Mouse (Mus musculus) myocyte (in vitro differentiated cells): ENCODE data around the gene Cd9. TPM values are rescaled to one million over a fixed set of nuclear protein-coding genes. Genes with fewer than 3 reads are reported as not detected.

ENCODE experiments used
- H3K27me3 ChIP-seq: one replicate; pipeline ENCODE4 v1.6.1; 2011; ENCODE audit not compliant: control insufficient read depth, insufficient read depth, insufficient read length
- H3K36me3 ChIP-seq: one replicate; pipeline ENCODE4 v1.6.1; 2011; ENCODE audit not compliant: control insufficient read depth, insufficient read depth
- H3K4me2 ChIP-seq: one replicate; pipeline ENCODE4 v1.6.1; 2011; ENCODE audit warnings: low read depth, control low read depth
- H3K4me3 ChIP-seq: one replicate; pipeline ENCODE4 v1.5.1; 2011; ENCODE audit warnings: mild to moderate bottlenecking, control low read depth, moderate library complexity
- H3K79me2 ChIP-seq: one replicate; pipeline ENCODE4 v1.6.1; 2011; ENCODE audit not compliant: control insufficient read depth, insufficient read depth
- H3ac ChIP-seq: one replicate; pipeline ENCODE4 v1.6.1; 2011; ENCODE audit not compliant: control insufficient read depth, insufficient read length
- CEBPB ChIP-seq: IDR thresholded peaks from 2 replicates; pipeline ENCODE4 v1.6.1; 2011; ENCODE audit warnings: mild to moderate bottlenecking, moderate library complexity; ENCODE audit not compliant: poor library complexity, insufficient read depth, severe bottlenecking
- E2F4 ChIP-seq: IDR thresholded peaks from one replicate; pipeline ENCODE4 v1.6.1; 2011; ENCODE audit warnings: mild to moderate bottlenecking, control low read depth, moderate library complexity; ENCODE audit not compliant: insufficient read depth
- MAX ChIP-seq: IDR thresholded peaks from one replicate; pipeline ENCODE4 v1.6.1; 2011; ENCODE audit warnings: low read depth, mild to moderate bottlenecking, control low read depth
- MYOD1 ChIP-seq, 3 experiments: IDR thresholded peaks; one replicate each; pipeline ENCODE4 v1.6.1; 2011; ENCODE audit warnings: control low read depth in 2 of 3, low read depth in 2 of 3, mild to moderate bottlenecking in 2 of 3, moderate library complexity in 1 of 3; ENCODE audit not compliant: insufficient read length in 2 of 3, control insufficient read depth in 1 of 3
- MYOG ChIP-seq, 3 experiments: IDR thresholded peaks; one replicate each; pipeline ENCODE4 v1.6.1; 2011; ENCODE audit warnings: control low read depth in 2 of 3, low read depth in 2 of 3, mild to moderate bottlenecking in 2 of 3; ENCODE audit not compliant: insufficient read length in 2 of 3, control insufficient read depth in 1 of 3, insufficient read depth in 1 of 3
- POLR2A ChIP-seq: IDR thresholded peaks from one replicate; pipeline ENCODE4 v1.6.1; 2011; ENCODE audit warnings: low read depth, mild to moderate bottlenecking, control low read depth, moderate library complexity; ENCODE audit not compliant: insufficient read length
- POLR2AphosphoS2 ChIP-seq: IDR thresholded peaks from one replicate; pipeline ENCODE4 v1.6.1; 2011; ENCODE audit warnings: low read depth, control low read depth; ENCODE audit not compliant: insufficient read length
- REST ChIP-seq: IDR thresholded peaks from one replicate; pipeline ENCODE4 v1.6.1; 2011; ENCODE audit warnings: mild to moderate bottlenecking, control low read depth, moderate library complexity; ENCODE audit not compliant: insufficient read depth, insufficient read length
- SRF ChIP-seq: IDR thresholded peaks from one replicate; pipeline ENCODE4 v1.6.1; 2011; ENCODE audit warnings: low read depth; ENCODE audit not compliant: control insufficient read depth, insufficient read length
- TCF12 ChIP-seq: IDR thresholded peaks from one replicate; pipeline ENCODE4 v1.6.1; 2011; ENCODE audit warnings: mild to moderate bottlenecking, control low read depth; ENCODE audit not compliant: poor library complexity, insufficient read depth, severe bottlenecking
- TCF3 ChIP-seq: IDR thresholded peaks from one replicate; pipeline ENCODE4 v1.6.1; 2011; ENCODE audit warnings: low read depth, control low read depth; ENCODE audit not compliant: insufficient read length
- USF1 ChIP-seq: IDR thresholded peaks from one replicate; pipeline ENCODE4 v1.6.1; 2011; ENCODE audit warnings: low read depth, mild to moderate bottlenecking, control low read depth, moderate library complexity
- polyA plus RNA-seq: library from polyadenylated mRNA; unstranded; fragments of >200 nt; fragmentation: generic; extraction: Trizol; gene quantifications from one replicate; pipeline ENCODE4 v1.2.1, GENCODE M21; 2012; ENCODE audit warnings: missing spikeins

The Cd9 gene
- polyA plus RNA-seq, 1 experiment = 216 TPM

DNA sequence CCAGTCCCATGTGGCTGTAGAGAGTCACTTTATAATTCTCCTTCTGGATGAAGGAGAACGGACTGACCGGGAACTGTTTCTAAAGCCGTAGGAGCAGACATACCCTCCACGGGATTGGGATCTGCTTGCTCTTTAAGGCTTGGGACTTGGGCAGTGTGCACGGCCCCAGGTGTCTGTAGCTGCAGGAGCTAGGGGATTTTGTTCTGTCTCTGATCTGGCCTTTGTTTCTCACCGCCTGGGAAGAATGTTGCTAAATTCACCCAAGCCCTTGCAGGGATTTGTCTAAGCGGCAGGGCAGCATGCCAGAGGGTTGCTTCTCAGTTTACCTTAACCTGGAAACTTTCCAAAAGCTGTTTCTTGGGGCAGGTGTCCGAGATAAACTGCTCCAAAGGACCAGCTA lies 32.8 kb downstream of the Cd9 start:
- no peak overlapping the region for H3ac ChIP-seq
- no peak overlapping the region for H3K4me2 ChIP-seq
- peaks cover 30% of the 10 kb centered on the region for H3K36me3 ChIP-seq
- no peaks in the 10 kb centered on the region for H3K27me3 ChIP-seq
- no peaks in the 10 kb centered on the region for H3K79me2 ChIP-seq
- TF ChIP-seq TCF12 (no peak), MYOG (IDR thresholded peaks at IDR 0.05; ENCODE audit: control insufficient read depth in 1 of 3, insufficient read depth in 1 of 3, insufficient read length in 2 of 3, low read depth in 2 of 3) (no peak), MAX (no peak), REST (no peak), CEBPB (no peak), E2F4 (no peak), POLR2A (no peak), MYOD1 (IDR thresholded peaks at IDR 0.05; ENCODE audit: control insufficient read depth in 1 of 3, insufficient read length in 2 of 3, low read depth in 2 of 3) (no peak), TCF3 (no peak), USF1 (no peak), SRF (no peak), POLR2AphosphoS2 (no peak)
- no peak overlapping the region for H3K4me3 ChIP-seq

DNA sequence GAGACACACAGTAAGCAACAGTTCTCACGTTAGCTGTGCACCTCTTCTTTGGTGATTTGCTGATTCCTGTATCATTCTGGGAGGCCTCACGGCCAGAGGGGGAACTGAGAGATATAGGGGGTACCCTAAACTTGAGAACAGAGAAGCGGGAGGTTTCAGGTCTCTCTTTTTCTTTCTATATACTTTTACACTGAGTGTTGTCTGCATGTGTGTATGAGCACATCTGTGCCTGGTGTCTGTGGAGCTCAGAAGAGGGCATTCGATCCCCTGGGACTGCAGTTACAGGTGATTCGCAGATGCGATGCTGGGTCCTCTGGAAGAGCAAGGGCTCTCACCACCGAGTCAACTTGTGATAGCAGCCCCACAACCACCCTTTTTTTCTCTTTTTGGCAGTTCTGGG lies 33.3 kb downstream of the Cd9 start:
- Histone ChIP-seq H3K27me3 (no peaks in the 10 kb centered on the region), H3ac (no peak overlapping the region), H3K4me2 (no peak overlapping the region), H3K36me3 (peaks cover 28% of the 10 kb centered on the region), H3K79me2 (no peaks in the 10 kb centered on the region), H3K4me3 (no peak overlapping the region)
- TF ChIP-seq REST (no peak), MYOD1 (IDR thresholded peaks at IDR 0.05; ENCODE audit: control insufficient read depth in 1 of 3, insufficient read length in 2 of 3, low read depth in 2 of 3) (no peak), TCF3 (no peak), SRF (no peak), E2F4 (no peak), POLR2A (no peak), TCF12 (no peak), POLR2AphosphoS2 (no peak), MAX (no peak), CEBPB (no peak), MYOG (IDR thresholded peaks at IDR 0.05; ENCODE audit: control insufficient read depth in 1 of 3, insufficient read depth in 1 of 3, insufficient read length in 2 of 3, low read depth in 2 of 3) (no peak), USF1 (no peak)

GRCm38 (mm10) chr6:125460589-125460988 lies 34.0 kb downstream of the Cd9 start:
- Histone ChIP-seq H3K27me3 (no peaks in the 10 kb centered on the region), H3ac (no peak overlapping the region), H3K36me3 (peaks cover 25% of the 10 kb centered on the region), H3K4me3 (no peak overlapping the region), H3K4me2 (no peak overlapping the region), H3K79me2 (no peaks in the 10 kb centered on the region)
- no peak for TF ChIP-seq CEBPB

DNA sequence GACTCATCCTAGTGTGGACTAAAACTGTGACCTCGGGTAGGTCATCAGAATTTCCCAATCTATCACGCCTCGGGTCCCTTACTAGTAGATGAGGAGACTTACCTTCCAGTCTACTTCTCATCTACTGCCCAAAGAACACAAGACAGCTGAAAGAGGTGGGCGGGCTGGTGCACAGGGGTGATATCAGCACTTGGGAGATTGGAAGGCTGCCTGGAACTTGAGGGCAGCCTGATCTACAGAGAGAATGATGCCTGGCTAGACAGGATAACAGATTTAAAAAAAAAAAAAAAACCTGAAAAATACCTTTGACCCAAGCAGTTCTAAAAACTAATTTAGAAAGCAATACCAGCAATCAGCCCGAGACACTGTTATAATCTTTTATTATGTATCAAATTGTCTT lies 34.7 kb downstream of the Cd9 start:
- H3K36me3 ChIP-seq = peaks cover 25% of the 10 kb centered on the region

DNA sequence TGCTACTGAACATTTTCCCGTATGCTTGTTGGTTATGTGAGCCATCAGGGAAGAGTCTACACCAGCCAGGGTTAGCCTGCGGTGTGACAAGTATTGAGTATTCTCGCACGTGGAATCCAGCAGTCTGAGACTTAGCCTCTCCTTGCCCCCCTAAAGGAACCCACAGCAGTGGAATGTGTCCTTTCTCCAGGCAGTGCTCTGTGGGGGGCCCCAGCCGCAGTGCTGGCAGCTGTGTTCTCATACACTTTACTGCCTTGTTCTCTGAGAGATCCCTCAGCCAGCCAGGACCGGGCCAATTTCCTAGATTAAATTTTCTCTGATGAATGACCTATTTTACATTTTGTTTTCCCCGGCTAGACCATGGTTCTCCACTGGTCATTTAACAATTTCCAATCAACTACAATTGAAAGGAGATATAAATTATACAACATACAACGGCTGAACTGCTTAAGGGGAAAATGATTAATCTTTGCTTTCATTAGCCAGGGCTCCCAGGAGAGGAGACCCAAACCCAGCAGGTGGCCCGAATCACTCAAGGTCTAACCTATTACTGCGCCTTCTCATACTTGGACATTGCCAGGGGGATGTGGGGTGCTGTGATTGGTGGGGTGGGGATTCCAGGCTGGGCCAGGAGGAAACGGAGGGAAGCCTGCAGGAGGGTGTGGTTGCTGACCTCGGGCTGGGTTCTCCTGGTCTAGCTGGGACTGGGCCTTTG lies 38.6 kb downstream of the Cd9 start:
- H3K79me2 ChIP-seq = no peaks in the 10 kb centered on the region

More for the DNA sequence above, 34.7 kb downstream of the Cd9 start:
- Histone ChIP-seq H3K79me2 (no peaks in the 10 kb centered on the region), H3K4me3 (no peak overlapping the region), H3K27me3 (no peaks in the 10 kb centered on the region), H3ac (no peak overlapping the region), H3K4me2 (no peak overlapping the region)
- TF ChIP-seq MAX (no peak), USF1 (no peak), MYOD1 (IDR thresholded peaks at IDR 0.05; ENCODE audit: control insufficient read depth in 1 of 3, insufficient read length in 2 of 3, low read depth in 2 of 3) (no peak), TCF12 (no peak), TCF3 (no peak), POLR2A (no peak), E2F4 (no peak), SRF (no peak), POLR2AphosphoS2 (no peak), MYOG (IDR thresholded peaks at IDR 0.05; ENCODE audit: control insufficient read depth in 1 of 3, insufficient read depth in 1 of 3, insufficient read length in 2 of 3, low read depth in 2 of 3) (no peak), CEBPB (no peak), REST (no peak)

More for the DNA sequence above, 38.6 kb downstream of the Cd9 start:
- no peak for TF ChIP-seq CEBPB
- TF ChIP-seq POLR2A = no peak
- TF ChIP-seq SRF = no peak
- no peak for TF ChIP-seq POLR2AphosphoS2
- TF ChIP-seq REST = no peak
- no peak for TF ChIP-seq MAX
- no peak for TF ChIP-seq MYOD1 (IDR thresholded peaks at IDR 0.05; ENCODE audit: control insufficient read depth in 1 of 3, insufficient read length in 2 of 3, low read depth in 2 of 3)
- TF ChIP-seq USF1 = no peak
- TF ChIP-seq TCF3 = no peak
- TF ChIP-seq E2F4 = no peak
- TF ChIP-seq TCF12 = no peak
- Histone ChIP-seq H3K36me3 (peaks cover 13% of the 10 kb centered on the region), H3K27me3 (no peaks in the 10 kb centered on the region), H3ac (no peak overlapping the region), H3K4me2 (no peak overlapping the region), H3K4me3 (no peak overlapping the region)
